Mouse (Mus musculus): ENCODE measurements around the gene Gm20696.

The Gm20696 gene

DNA sequence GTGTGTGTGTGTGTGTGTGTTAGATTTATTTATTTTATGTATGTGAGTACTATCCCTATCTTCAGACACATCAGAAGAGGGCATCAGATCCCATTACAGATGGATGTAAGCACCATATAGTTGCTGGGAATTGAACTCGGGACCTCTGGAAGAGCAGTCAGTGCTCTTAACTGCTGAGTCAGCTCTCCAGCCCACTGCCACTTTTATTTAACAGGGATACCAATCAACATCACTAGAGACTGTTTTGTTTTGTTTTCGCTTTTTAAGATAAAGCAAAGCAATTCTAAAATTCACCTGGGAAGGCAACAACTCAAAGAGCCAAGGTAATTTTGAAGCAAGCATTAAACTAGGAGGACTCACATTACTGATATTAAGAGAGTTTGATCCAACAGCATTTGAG lies 120.2 kb downstream of the Gm20696 start:
- no peak for DNase-seq

DNA sequence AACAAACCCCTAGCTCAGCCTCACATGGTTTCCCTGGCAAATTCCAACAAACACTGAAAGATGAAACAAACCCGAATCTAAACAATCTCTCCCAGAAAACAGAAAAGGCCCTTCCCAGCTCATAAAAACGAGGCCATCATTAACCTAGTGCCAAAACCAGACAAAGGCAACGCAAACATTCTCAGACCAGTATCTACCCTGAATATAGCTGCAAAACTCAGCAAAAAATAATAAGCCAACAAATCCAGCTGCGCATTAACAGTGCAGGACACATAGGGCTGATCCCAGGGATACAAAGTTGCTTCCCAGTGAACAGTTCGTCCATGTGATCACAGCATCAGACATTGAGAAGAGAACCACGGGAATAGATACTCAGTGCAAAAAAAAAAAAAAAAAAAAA lies 121.2 kb downstream of the Gm20696 start:
- DNase-seq: no peak

DNA sequence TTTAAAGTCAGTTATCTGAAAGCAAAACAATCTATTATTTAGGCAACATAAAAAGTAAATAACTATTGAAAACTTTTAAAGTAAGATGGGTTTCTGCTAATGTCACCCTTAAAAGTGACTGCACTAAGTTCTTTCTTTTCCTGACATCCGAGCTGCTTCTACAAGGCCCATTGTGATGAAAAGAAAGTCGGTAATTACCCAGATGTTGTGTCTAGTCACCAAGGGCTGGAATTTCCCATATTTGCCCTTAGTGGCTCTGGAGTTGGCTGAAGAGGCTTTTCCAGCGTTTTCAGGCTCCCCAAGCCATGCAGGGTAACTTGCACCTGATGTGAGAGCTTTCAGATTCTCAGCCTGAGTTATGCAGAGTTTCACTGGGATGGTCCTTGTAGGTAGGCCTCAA lies 125.5 kb downstream of the Gm20696 start:
- no peak for DNase-seq

- no peak for DNase-seq
Measured at GRCm38 (mm10) chr6:99540653-99541052, 125.9 kb downstream of the Gm20696 start.

- no peak for DNase-seq
Measured at GRCm38 (mm10) chr6:99540146-99540545, 126.5 kb downstream of the Gm20696 start.

GRCm38 (mm10) chr6:99538194-99538941 lies 128.2 kb downstream of the Gm20696 start:
- DNase-seq: no peak

DNA sequence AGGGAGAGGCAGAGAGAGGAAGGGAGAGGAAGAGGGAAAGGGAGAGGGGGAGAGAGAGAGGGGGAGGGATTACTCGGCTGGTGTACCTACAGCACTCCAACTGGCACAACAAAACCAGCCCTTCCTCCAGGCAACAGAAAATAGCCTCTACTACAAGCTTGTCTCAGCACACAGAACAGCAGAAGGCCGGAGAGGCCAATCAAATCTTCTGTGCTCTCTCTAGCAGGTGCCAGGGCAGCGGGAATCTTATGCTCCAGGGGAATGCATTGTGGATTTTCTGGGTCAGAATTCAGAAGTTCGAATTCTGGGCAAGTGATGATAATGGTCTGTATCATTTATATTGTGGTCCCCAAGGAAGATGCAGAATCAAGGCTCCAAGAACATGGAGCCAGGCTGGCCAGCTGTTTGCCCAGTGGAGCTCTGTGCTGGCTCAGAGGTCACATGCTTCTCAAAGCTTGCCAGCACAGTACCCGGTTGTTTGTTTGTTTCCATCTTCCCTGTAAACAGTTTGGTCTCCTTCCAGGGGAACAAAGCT lies 132.3 kb downstream of the Gm20696 start:
- no peak for DNase-seq

- no peak for DNase-seq
Measured at GRCm38 (mm10) chr6:99532458-99532857, 134.1 kb downstream of the Gm20696 start.

GRCm38 (mm10) chr6:99528972-99529371 lies 137.6 kb downstream of the Gm20696 start:
- no peak for DNase-seq

GRCm38 (mm10) chr6:99527457-99528105 lies 139.0 kb downstream of the Gm20696 start:
- DNase-seq: no peak

- DNase-seq: no peak
Measured at GRCm38 (mm10) chr6:99525351-99525750, 141.2 kb downstream of the Gm20696 start.

- no peak for DNase-seq
Measured at GRCm38 (mm10) chr6:99523679-99524370, 142.8 kb downstream of the Gm20696 start.

GRCm38 (mm10) chr6:99523109-99523632 lies 143.4 kb downstream of the Gm20696 start:
- DNase-seq: peak; percentile 75

- peak; percentile 81 for DNase-seq
Measured at GRCm38 (mm10) chr6:99522359-99523108, 144.1 kb downstream of the Gm20696 start, which contains the start of gene Foxp1. TSS of gene Foxp1 (minus strand) at chr6:99522721.

GRCm38 (mm10) chr6:99521641-99522358 lies 144.8 kb downstream of the Gm20696 start:
- DNase-seq: peak; percentile 17

DNA sequence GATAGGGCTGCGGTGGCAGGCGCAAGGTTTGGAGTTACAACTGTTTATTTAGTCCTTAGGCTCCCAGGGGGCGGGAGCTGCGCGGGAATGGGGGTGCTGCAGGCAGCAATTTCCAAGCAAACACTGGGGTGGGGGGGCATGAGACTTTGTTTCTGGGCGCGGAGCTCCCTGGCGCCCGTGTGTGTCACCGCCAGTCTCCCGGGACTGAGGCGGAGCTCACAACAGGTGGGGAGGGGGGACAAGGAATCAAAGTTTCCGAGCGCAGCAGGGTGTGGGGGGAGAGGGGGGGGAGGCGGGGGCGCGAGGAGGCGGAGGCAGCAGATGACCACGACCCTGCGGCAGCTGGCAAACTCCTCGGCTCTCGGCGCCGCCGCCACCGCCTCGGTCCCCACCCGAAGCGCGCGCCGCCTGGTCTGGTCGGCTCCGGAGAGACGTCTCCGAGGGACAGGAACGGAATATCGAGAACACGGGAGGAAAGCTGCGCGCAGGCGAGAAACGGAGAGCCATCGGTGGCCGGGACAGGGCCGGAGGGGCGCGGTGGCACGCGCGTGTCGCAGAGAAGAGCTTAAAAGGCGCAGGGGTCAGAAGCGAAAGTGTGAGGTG lies 145.5 kb downstream of the Gm20696 start:
- DNase-seq: peak; percentile 29

DNA sequence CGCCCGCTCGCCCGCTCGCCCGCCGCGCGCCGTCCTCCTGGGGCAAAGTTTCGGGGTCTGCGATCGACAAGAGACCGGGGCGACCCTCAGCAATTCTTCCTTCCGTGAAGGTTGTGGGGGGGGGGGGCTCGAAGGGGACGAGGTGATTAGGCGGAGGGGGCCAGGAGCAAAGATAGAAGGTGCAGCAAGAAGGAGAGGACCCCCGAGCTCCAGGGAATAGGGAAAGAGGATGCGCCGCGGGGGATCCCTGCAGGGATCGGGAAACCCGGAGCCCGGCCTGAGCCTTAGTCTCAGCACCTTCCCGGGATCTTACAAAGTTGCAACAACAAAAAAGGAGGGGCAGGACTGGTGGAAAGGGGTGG lies 145.9 kb downstream of the Gm20696 start:
- no peak for DNase-seq

DNA sequence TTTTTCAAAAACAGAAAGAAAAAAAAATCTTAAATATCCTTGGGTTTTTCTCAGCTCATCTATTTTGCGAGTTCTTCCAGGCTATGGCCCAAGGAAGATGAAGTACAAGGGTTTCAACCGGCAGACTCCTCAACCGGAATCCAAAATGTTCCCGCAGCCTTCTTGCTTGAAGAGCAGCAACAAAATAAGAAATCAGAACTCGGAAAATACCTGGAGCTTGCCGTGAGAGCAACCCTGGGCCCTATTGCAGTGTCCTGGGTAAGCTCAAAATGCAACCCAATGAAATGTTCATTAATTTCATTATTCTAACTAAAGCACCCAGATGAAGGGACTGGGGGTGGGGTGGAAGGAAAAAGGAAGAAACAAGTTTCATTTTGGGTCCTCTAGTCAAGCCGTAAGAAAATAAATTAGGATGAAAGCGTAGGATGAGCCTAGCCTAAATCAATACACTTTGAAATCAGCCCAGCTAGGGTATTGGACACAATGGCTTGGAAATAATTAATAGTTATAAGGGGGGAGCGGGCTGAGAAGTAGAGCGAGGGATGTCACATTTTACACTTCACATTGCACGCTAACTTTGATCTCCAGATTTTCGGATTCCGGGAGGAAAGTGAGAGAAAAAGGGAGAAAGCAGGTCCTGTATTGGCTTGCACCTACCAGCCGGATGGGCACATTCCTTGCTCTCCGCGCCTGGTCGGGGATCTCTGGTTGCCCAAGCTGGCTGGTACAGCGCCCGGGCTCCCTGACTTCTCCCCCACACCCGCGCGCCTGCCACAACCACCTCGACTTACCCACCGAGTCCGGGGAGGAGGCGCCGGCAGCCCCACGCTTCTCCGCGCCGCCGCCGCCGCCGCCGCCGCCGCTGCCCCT lies 146.6 kb downstream of the Gm20696 start:
- DNase-seq: no peak

DNA sequence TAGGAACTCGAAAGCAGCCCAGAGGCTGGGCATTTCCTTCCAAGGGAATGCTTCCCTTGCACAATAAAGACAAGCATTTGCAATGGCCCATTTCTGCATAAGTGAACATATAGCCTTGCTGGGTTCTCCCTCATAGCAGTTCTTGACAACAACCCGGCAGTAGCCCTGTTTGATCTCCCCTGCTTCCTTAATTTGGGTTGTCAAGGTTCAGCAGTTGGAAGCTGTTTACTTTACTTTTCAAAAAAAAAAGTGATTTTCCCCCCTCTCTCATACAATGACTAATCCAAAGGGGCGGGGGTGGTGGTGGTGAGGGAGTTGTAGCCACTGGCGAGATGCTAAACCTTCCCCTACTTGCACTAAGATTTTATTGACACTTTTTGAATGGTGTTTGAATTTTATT lies 147.5 kb downstream of the Gm20696 start:
- no peak for DNase-seq

DNA sequence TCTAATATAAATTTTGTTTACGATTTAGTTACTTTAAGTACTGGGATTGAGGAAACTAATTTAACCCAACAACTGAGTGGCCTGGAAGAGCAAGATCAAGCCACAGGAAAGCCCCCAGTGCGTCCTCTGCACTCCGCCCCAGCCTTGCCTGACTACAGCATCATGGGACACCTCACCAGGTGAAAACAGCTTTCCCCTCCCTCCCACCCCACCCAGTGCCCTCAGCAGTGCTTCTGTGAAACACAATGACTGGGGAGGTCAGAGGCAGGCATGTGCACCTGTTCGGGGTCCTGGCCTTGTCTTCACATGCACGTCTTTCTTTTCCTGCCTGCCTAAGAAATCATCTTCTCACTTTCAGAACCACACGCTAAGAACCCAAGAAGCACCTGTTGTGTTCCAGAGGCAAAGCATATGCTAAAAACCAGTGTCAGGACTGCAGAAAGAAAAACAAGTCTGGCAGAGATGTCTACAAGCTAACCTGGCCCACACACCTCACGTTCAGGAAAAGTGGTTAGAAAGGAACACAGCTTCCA lies 150.9 kb downstream of the Gm20696 start:
- DNase-seq: no peak
